Mouse (Mus musculus): ENCODE measurements at regions not wholly inside any gene's neighbourhood (a gene's known extent, or its start where the extent isn't known, plus 50 kb on each side); places are given as distances from the start of the nearest gene placed in this dataset.

DNA sequence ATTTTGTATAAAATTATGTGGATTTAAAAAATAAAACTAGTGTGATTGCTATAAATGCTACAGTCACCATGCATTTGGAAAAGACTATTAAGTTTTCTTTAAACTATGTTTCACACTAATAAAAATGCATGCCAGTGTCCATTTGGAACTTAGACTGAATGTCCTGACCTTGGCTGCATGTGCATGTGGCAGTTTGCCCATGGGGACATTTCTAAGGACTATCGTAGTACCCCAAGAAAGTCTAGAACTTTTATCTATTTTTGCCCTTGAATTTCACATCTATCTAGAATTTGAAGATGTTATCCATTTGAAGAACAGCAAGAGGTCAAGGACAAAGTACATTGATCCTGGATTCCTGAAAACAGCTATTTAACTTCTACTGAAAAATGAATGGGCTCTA, 745.9 kb downstream of the Tmem182 start:
- DNase-seq (ENCODE audit: extremely low spot score, low read depth, low spot score), result no peak

DNA sequence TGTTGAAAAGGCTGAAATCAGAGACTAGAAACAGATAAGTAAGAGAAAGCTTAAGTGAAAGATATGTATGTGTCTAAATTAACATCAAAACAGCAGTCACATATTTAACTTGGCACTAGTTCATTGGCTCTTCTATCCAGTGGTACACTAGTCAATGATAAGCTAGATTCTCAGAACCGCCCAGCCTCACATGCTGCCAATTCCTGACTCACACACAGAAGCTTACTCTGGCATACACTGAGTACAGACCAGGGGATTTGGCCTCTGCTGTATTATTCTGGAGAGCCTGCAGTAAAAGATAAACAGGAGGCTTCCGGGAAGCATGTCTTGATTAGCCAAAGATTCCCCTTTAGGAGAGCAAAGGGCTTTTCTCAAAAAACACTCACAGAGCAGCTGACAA, 750.2 kb downstream of the Tmem182 start:
- DNase-seq (ENCODE audit: extremely low spot score, low read depth, low spot score), result no peak

DNA sequence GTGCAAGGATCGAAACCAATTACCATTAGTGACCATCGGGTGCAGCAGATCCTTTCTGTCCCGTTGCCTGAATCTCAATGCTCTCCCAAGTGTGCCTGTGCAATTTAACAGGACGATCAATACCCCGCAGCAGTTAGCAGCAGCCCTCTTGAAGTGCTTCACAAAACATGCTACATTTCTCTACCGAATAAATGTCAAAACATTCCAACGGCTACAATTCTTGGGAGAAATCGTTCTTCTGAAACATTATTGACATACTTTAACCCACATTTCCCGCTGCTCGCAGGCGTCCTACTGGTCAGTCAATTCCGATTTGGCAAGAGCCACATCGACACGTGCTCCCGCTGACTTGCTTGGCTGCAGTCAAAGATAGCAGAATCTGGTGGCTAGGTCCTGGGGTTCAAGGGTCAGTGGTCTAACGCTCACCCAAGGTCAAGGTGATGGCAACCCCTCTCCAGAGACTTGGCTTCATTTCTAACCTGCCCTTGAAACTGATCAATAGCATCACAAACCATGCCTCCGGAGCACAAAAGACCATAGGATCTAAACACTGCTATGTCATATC, 753.8 kb downstream of the Tmem182 start:
- no peak for DNase-seq (ENCODE audit: extremely low spot score, low read depth, low spot score)

- DNase-seq (ENCODE audit: extremely low spot score, low read depth, low spot score), result no peak
Measured at GRCm38 (mm10) chr1:41559991-41560390, 754.6 kb downstream of the Tmem182 start.

GRCm38 (mm10) chr1:41603471-41603870, 798.1 kb downstream of the Tmem182 start:
- no peak for DNase-seq (ENCODE audit: extremely low spot score, low read depth, low spot score)

DNA sequence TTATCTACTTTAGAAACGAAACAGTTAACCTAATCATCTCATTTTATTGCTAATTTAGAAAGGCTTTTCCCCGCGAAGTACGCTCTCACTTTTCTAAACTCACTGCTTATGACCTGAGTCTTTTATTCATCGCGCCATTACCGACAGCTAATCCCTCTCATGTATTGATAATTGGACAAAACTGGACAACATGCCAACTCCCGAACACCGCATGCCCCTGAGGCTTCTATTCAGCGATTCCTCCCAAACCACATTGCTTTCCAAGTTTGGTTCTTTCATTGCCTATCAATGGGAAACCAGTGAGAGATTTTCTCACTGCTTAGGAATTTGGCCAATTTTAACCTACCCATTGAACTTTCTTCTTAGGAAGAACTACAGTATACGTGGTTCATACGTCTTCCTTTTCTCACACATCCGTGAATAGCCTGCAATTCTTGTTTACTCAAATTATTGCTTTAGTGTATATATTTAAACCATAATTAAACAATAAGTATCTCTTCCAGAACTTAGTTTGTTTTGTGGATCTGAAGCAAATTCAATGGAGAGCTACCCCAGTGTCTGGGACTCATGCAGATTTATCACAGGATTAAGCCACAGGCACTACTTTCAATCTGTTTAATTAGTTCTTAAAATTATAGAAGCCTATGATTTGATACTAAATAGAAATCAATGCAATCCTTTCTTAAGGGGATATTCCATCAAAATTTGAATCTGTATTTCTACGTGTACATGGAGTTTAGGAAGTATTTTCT, 799.8 kb downstream of the Tmem182 start:
- no peak for DNase-seq (ENCODE audit: extremely low spot score, low read depth, low spot score)

DNA sequence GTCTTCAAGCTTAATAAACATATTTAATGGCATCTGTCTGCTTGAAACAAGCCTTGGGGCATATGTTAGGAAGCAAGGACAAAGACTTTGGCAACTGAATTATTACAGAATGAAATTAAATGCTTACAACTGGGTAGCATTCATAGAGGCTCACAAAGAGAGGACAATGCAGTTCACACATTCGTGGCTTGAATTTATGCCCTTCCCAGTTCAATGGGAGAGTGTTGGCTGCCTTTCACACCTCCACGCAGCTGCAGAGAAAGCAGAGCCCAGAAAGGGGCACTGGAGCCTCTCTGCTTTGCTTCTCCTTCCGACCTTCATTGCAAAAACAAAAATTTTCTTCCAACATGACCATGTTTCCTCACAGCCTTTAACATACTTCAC, 800.3 kb downstream of the Tmem182 start:
- no peak for DNase-seq (ENCODE audit: extremely low spot score, low read depth, low spot score)

DNA sequence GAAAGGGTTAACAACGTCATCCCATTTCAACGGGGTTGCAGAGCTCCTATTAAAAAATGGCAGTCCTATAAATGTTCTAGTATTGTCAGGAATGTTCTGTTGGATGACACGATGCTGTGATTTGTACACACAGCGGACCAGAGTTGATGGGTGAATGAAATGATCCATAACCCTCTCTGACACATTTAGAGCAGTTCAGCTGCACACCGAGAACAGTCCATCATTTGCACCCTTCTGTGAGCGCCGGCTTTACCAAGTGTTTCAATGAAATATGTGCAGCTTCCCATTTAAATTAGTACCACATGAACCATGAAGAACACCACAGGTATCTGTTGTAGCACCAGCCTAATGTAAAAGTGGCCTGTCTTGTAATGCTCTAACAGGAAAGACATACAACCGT, 805.4 kb downstream of the Tmem182 start:
- peak; percentile 71 for DNase-seq (ENCODE audit: extremely low spot score, low read depth, low spot score)

DNA sequence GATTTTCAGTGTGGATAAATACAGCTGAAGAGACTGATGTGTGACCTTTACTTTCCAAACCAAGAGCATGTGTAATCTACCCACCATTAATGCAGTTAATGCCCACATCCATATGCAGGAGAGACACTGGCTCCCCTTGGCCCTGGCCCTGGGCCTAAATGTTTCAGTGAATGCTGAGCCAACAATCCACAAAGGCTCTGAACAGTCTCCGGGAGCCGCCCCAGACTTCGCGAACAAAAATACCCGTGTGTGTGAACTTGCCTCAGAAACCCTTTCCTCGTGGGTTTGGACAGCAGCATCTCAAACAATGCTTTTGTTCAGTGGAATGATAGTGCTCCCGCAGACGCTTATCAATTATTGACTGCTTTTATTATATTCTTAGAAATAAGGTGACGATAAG, 846.4 kb downstream of the Tmem182 start:
- DNase-seq (ENCODE audit: extremely low spot score, low read depth, low spot score), result no peak

DNA sequence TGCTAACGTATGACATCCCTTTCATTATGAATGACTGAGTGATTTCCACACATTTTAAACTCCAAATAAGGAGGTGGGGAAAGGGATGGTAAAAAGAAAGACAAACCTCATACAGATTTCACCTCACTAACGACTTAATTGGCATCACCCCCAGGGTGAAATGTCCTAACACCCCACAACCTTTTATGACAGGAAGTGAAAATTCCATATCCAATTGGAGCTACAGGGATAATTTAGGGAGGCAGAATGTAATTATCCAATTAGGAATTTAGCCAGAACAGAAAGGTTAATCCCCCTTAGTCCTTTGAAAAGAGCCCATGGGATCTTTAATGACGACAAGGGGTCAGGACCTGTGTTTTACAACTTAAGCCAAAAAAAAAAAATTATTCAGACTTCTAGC, 846.8 kb downstream of the Tmem182 start:
- DNase-seq (ENCODE audit: extremely low spot score, low read depth, low spot score), result peak; percentile 84

DNA sequence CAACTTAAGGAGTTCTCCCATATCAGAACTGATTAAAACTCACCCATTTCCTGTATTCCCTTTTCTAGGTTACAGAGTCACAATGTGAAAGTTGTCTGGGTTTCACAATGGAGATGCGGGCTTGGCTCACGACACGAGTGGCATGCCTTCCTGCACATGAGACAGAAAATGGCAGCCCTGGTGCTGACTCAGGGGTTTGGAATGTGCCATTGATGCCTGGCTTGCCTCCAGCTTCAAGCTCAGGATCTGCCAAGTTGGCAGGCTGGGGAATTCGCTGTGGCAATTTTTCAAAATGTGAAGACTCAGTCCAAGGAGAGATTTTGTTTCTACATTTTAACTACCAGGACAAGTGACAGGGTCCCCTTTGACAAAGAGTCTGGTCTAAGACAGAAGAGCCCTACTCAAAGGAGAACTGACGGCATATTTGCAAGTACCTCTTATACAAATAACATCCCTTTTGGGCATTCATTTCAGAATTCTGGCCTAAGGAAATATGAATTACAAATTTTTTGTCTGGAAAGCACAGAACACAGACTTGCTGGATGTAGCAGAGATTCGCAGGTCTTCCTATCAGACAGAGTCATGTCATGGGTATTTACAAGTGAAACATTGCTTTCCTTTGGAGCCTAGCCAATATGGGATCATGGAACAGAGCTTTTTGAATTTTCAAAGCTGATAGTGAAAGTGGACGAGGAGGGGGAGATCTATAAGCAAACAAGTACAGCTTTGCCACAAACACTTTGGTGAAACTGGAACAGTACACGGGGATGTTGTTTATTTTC, 847.4 kb downstream of the Tmem182 start:
- DNase-seq (ENCODE audit: extremely low spot score, low read depth, low spot score), result no peak

GRCm38 (mm10) chr1:41674086-41674485, 868.7 kb downstream of the Tmem182 start:
- no peak for DNase-seq (ENCODE audit: extremely low spot score, low read depth, low spot score)

DNA sequence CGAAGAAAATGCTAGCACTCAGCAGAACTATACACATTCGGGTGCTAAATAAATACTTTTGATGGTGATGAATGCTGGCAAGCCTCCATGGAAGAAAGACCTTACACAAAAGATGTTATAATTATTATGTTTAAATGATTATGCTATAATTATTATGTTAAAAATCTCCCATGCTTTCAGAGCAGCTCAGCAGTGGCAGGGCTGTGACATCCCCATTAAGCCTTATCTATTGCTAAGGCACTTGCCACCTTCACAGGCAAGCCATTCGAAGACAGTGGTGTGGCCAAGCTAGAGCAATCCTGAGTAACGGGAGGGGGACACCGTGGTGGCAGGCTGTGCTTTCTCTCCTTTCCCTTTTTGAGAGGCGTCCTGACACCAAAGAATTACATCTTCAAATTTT, 869.9 kb downstream of the Tmem182 start:
- DNase-seq (ENCODE audit: extremely low spot score, low read depth, low spot score), result no peak

GRCm38 (mm10) chr1:41705692-41706091, 900.3 kb downstream of the Tmem182 start:
- no peak for DNase-seq (ENCODE audit: extremely low spot score, low read depth, low spot score)

GRCm38 (mm10) chr1:41742644-41743331, 937.4 kb downstream of the Tmem182 start:
- DNase-seq (ENCODE audit: extremely low spot score, low read depth, low spot score), result no peak

DNA sequence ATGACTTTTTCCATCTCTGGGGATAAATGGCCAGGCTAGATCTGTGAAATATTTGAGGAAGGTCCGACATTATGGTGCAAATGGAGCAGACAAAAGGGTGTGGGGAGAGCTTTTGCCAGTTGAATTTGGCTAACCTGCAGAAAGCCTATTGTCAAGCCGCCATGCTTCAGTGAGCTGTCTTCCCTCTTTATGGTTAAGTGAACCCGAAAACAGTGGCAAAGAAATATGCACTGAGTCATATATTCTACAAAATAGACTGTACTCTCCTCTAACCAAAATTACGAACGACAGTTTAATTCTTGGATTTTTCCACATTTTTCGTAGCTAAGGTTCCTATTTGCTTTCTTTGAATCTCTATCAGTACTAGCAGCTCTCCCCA, 937.9 kb downstream of the Tmem182 start:
- DNase-seq (ENCODE audit: extremely low spot score, low read depth, low spot score), result no peak

DNA sequence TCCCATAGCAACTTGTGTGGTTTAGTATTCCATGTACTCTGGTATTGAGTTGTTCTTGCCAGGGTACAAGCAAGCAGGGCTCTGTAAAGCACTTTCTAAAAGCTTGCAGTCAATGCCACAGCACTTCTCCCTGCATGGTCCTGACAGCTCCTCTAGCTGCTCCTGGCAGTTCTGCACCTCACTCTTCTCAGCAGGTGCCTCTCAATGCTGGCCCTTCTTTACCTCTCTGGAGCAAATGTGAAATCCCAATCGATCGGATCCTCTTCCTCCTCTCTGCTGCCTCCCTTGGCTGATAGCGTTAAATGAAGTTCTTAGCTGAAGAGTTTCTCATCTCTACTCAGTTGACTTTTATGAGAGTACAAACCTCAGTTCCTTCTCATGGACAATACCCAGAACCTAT, 939.1 kb downstream of the Tmem182 start:
- DNase-seq (ENCODE audit: extremely low spot score, low read depth, low spot score), result no peak

- no peak for DNase-seq (ENCODE audit: extremely low spot score, low read depth, low spot score)
Measured at GRCm38 (mm10) chr1:41759366-41759765, 936.2 kb upstream of the Pou3f3 start.

All from hindlimb bud, embryonic 11.5 days (tissue).